Mouse (Mus musculus) liver, embryonic 14.5 days (tissue): ENCODE results near the gene Dpm1.

Source experiments
- CTCF ChIP-seq: IDR thresholded peaks from 2 replicates; pipeline ENCODE4 v1.5.1; 2016; ENCODE audit warnings: antibody characterized with exemption, low read depth, control low read depth
- EP300 ChIP-seq: IDR thresholded peaks from 2 replicates; pipeline ENCODE4 v1.6.1; 2016; ENCODE audit warnings: antibody characterized with exemption, low read depth

DNA sequence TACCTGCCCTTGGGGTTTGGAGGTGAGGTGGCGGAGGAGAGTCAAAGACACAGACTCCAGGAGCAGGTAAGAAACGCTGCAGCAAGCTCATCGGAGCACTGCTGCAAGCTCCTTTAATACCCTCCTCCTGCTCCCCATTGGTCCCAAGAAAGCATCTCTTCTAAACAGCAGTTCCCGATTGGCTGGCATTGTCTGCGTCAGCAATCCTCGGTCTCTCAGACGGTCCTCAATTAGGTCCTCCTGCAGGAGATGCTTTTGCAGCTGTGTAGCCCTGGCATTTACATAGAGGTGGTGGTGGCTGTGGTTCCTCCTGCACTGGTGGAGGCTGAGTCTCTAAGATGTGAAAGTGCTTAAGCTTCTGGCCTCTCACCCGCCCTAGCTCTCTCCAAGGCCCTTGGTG lies 15.2 kb upstream of the Dpm1 start:
- TF ChIP-seq CTCF = no peak
- TF ChIP-seq EP300 = no peak
